Mouse (Mus musculus): ENCODE measurements around the gene Lpar5.

DNA sequence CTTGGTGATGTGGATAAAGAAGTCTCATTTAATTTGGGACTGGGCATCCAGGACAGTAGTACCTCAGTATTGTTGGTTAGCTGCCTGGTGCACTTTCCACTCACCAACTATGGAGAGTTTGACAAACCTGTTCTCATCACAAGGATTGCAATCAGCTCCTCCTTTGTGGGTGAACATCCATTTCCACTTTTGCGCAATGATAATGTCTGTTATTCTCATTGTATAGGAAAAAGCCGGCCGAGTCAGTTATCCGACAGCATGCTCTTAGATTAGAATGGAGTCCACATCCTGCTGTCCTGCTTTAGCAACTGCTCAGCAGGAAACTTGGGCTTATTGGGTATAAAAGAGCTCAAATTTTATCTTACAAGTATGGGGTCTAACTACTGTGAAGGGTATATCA is 29.1 kb upstream of the Lpar5 start:
- TF ChIP-seq POLR2A (IDR thresholded peaks at IDR 0.05; ENCODE audit: insufficient read depth, low read length) (no peak), CTCF (IDR thresholded peaks at IDR 0.05; ENCODE audit: low read depth, low read length) (no peak), EP300 (IDR thresholded peaks at IDR 0.05; ENCODE audit: insufficient read depth, low read depth, low read length) (no peak)
